Mouse (Mus musculus) stomach, postnatal 0 days (tissue): ENCODE measurements at regions not wholly inside any gene's neighbourhood (a gene's known extent, or its start where the extent isn't known, plus 50 kb on each side); places are given as distances from the start of the nearest gene placed in this dataset.

ENCODE experiments used
- ATAC-seq: fragments of 200-750 bp; cut with Nextera tagmentation; 2 replicates; pipeline ENCODE4 v1.8.0; 2017; ENCODE audit not compliant: low FRiP score, low TSS enrichment
- DNase-seq: peaks from one replicate; pipeline ENCODE4 v3.0.0-alpha.2; 2016; ENCODE audit warnings: low spot score
- H3K27ac ChIP-seq: fragments of 300-500 bp; sonication (generic); replicated peaks from 2 replicates; pipeline ENCODE4 v1.5.1; 2014; ENCODE audit warnings: mild to moderate bottlenecking, control low read depth
- H3K27me3 ChIP-seq: fragments of 300-500 bp; sonication (generic); 2 replicates; pipeline ENCODE4 v1.6.1; 2014; ENCODE audit warnings: low read length; ENCODE audit not compliant: control insufficient read depth, insufficient read depth
- H3K36me3 ChIP-seq: fragments of 300-500 bp; sonication (generic); 2 replicates; pipeline ENCODE4 v1.6.1; 2014; ENCODE audit warnings: low read length, mixed read lengths; ENCODE audit not compliant: control insufficient read depth, insufficient read depth
- H3K4me1 ChIP-seq: fragments of 300-500 bp; sonication (generic); replicated peaks from 2 replicates; pipeline ENCODE4 v1.6.1; 2014; ENCODE audit warnings: antibody characterized with exemption; ENCODE audit not compliant: control insufficient read depth, insufficient read depth
- H3K4me2 ChIP-seq: fragments of 300-500 bp; sonication (generic); replicated peaks from 2 replicates; pipeline ENCODE4 v1.6.1; 2014; ENCODE audit warnings: low read depth, mild to moderate bottlenecking, control low read depth, moderate library complexity
- H3K4me3 ChIP-seq: fragments of 300-500 bp; sonication (generic); 2 replicates; pipeline ENCODE4 v1.5.1; 2014; ENCODE audit warnings: low read depth, low read length, control low read depth
- H3K9ac ChIP-seq: fragments of 300-500 bp; sonication (generic); 2 replicates; pipeline ENCODE4 v1.6.1; 2014; ENCODE audit warnings: mild to moderate bottlenecking, low read length, control low read depth, mixed read lengths
- H3K9me3 ChIP-seq: fragments of 300-500 bp; sonication (generic); 2 replicates; pipeline ENCODE4 v1.6.1; 2016; ENCODE audit warnings: low read length; ENCODE audit not compliant: control insufficient read depth
- CTCF ChIP-seq: IDR thresholded peaks from 2 replicates; pipeline ENCODE4 v1.5.1; 2016; ENCODE audit warnings: antibody characterized with exemption, low read depth, mild to moderate bottlenecking, moderate library complexity
- EP300 ChIP-seq: optimal IDR thresholded peaks from 2 replicates; pipeline ENCODE3; 2016; ENCODE audit warnings: antibody characterized with exemption
- WGBS: fragments of 180-500 bp; shearing (Covaris S2); extraction: QIAGEN DNeasy Blood & Tissue Kit; methylation state at CpG from one replicate; pipeline ENCODE4 v1.1.7; 2014; 5-methylcytosine and 5-hydroxymethylcytosine counted together

- H3K27me3 ChIP-seq: no peaks in the 10 kb centered on the region
- DNase-seq (no peak), ATAC-seq (no peak)
- H3K9ac ChIP-seq: no peak overlapping the region
- no peaks in the 10 kb centered on the region for H3K9me3 ChIP-seq
- H3K36me3 ChIP-seq: no peaks in the 10 kb centered on the region
- H3K4me2 ChIP-seq: no peak overlapping the region
- WGBS: 73% methylated on average over 1 of the region's 1 CpGs
- no peaks in the 10 kb centered on the region for H3K4me1 ChIP-seq
- no peak overlapping the region for H3K4me3 ChIP-seq
- no peak for TF ChIP-seq EP300
- no peak for TF ChIP-seq CTCF
- no peak overlapping the region for H3K27ac ChIP-seq
These were observed 680.4 kb upstream of the Lrrc4c start for GRCm38 (mm10) chr2:95637533-95637932.

- Histone ChIP-seq H3K4me1 (no peaks in the 10 kb centered on the region), H3K9me3 (no peaks in the 10 kb centered on the region), H3K27ac (no peak overlapping the region), H3K4me2 (no peak overlapping the region), H3K27me3 (no peaks in the 10 kb centered on the region), H3K36me3 (no peaks in the 10 kb centered on the region), H3K4me3 (no peak overlapping the region), H3K9ac (no peak overlapping the region)
- no peak for TF ChIP-seq EP300
- TF ChIP-seq CTCF: peak; percentile 60
- WGBS: 90% methylated on average over 5 of the region's 6 CpGs
- no peak for ATAC-seq
- DNase-seq: no peak
These were observed 643.6 kb upstream of the Lrrc4c start for GRCm38 (mm10) chr2:95674347-95674746.

- DNase-seq (no peak), ATAC-seq (no peak)
- 74% methylated on average over 2 of the region's 2 CpGs for WGBS
- H3K27me3 ChIP-seq: no peaks in the 10 kb centered on the region
- no peak for TF ChIP-seq CTCF
- no peak for TF ChIP-seq EP300
- no peak overlapping the region for H3K4me3 ChIP-seq
- no peaks in the 10 kb centered on the region for H3K36me3 ChIP-seq
- no peak overlapping the region for H3K9ac ChIP-seq
- no peaks in the 10 kb centered on the region for H3K9me3 ChIP-seq
- no peak overlapping the region for H3K4me2 ChIP-seq
- no peaks in the 10 kb centered on the region for H3K4me1 ChIP-seq
- H3K27ac ChIP-seq: no peak overlapping the region
These were observed 602.6 kb upstream of the Lrrc4c start for GRCm38 (mm10) chr2:95715355-95715754.
